Mouse (Mus musculus) stomach, postnatal 0 days (tissue): ENCODE results near the gene Slc39a7.

Experiments used
- CTCF ChIP-seq: IDR thresholded peaks from 2 replicates; pipeline ENCODE4 v1.5.1; 2016; ENCODE audit warnings: antibody characterized with exemption, low read depth, mild to moderate bottlenecking, moderate library complexity
- EP300 ChIP-seq: optimal IDR thresholded peaks from 2 replicates; pipeline ENCODE3; 2016; ENCODE audit warnings: antibody characterized with exemption

DNA sequence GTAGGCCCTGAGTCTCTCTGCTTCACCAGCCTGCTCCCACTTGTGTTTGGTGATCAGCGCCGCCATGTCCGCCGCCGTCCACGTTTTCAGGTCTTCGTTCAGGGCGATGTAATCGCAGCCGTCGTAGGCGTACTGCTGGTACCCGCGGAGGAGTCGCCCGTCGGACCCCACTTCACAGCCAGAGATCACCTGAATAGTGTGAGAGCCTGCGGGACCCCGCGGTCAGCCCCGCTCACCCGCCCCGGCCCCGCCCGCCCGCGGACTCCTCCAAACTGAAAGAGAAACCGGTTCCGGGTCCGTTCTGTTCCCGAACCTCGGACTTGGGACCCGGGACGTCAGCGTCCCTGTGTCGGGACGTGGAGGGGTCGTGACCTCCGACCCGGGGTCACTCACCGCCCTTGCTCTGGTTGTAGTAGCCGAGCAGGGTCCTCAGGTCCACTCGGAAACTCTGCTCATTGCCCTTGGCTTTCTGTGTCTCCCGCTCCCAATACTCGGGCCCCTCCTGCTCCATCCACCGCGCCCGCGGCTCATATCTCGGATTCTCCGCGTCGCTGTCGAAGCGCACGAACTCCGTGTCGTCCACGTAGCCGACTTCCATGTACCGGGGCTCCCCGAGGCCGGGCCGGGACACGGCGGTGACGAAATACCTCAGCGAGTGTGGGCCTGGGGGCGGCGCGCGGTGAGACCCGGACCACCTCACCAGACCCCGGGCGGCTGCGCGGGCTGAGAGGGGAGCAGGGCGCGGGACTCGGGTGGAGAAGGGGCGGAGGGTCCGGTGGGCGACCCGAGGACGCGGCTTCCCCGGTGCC, 31.9 kb downstream of the Slc39a7 start:
- TF ChIP-seq CTCF (no peak), EP300 (no peak)
